Mouse (Mus musculus): Measurements from ENCODE around the gene Pomc. TPM values are rescaled to one million over a fixed set of nuclear protein-coding genes. Genes with fewer than 3 reads are reported as not detected.

Gene Pomc
- total RNA-seq (2021) (under 1 TPM; 0.36 to 0.50 TPM), polyA plus RNA-seq (2012; rRNA removed) (0.37 TPM in 1 of 2 replicates, not detected in the other)
- long read RNA-seq = 0 reads

GRCm38 (mm10) chr12:3954651-3955050 lies at the start of gene Pomc:
Gene Pomc, plus strand, starts transcription at chr12:3954951.
- no peak for TF ChIP-seq CTCF (IDR thresholded peaks at IDR 0.05)
- TF ChIP-seq EP300 (IDR thresholded peaks at IDR 0.05; ENCODE audit: insufficient read depth, low read depth, low read length) = no peak
- TF ChIP-seq POLR2A (IDR thresholded peaks at IDR 0.05; ENCODE audit: insufficient read depth, low read depth, low read length) = no peak
- intact Hi-C loops (cut with DNase I) = no loop called here
- peaks cover 2% of the 10 kb centered on the region for H3K4me1 ChIP-seq (ENCODE audit: control insufficient read depth, insufficient read depth, low read length)
- H3K9ac ChIP-seq (ENCODE audit: low read depth, low read length) = no peak within 1 kb of the TSS
- H3K79me2 ChIP-seq (replicated peaks; ENCODE audit: control insufficient read depth, insufficient read depth, low read length) = no peaks in the 10 kb centered on the region
- H3K27ac ChIP-seq = no peak within 1 kb of the TSS
- no peaks in the 10 kb centered on the region for H3K36me3 ChIP-seq (ENCODE audit: control insufficient read depth, insufficient read depth, low read length)
- DNase-seq = no peak
- no peak within 1 kb of the TSS for H3K4me3 ChIP-seq
- WGBS = 20% methylated on average over 22 of the region's 22 CpGs
- H3K27me3 ChIP-seq (ENCODE audit: control insufficient read depth, insufficient read depth, low read length) = peaks cover 2% of the 10 kb centered on the region; the same call in 1 of the 2 replicates

- Histone ChIP-seq H3K9ac (ENCODE audit: low read depth, low read length) (no peak overlapping the region), H3K79me2 (replicated peaks; ENCODE audit: control insufficient read depth, insufficient read depth, low read length) (no peaks in the 10 kb centered on the region), H3K4me3 (no peak overlapping the region), H3K4me1 (ENCODE audit: control insufficient read depth, insufficient read depth, low read length) (no peaks in the 10 kb centered on the region), H3K27me3 (ENCODE audit: control insufficient read depth, insufficient read depth, low read length) (no peaks in the 10 kb centered on the region), H3K27ac (no peak overlapping the region), H3K36me3 (ENCODE audit: control insufficient read depth, insufficient read depth, low read length) (no peaks in the 10 kb centered on the region)
- 90% methylated on average over 9 of the region's 9 CpGs for WGBS
- no peak for DNase-seq
- intact Hi-C loops (cut with DNase I) = no loop called here
- TF ChIP-seq CTCF (IDR thresholded peaks at IDR 0.05) (no peak), POLR2A (IDR thresholded peaks at IDR 0.05; ENCODE audit: insufficient read depth, low read depth, low read length) (no peak), EP300 (IDR thresholded peaks at IDR 0.05; ENCODE audit: insufficient read depth, low read depth, low read length) (no peak)
Observed at GRCm38 (mm10) chr12:3905436-3905835, 49.3 kb upstream of the Pomc start.

- intact Hi-C loops (cut with DNase I) = no loop called here
- Histone ChIP-seq H3K4me3 (no peak overlapping the region), H3K27me3 (ENCODE audit: control insufficient read depth, insufficient read depth, low read length) (no peaks in the 10 kb centered on the region), H3K79me2 (replicated peaks; ENCODE audit: control insufficient read depth, insufficient read depth, low read length) (no peaks in the 10 kb centered on the region), H3K4me1 (ENCODE audit: control insufficient read depth, insufficient read depth, low read length) (no peaks in the 10 kb centered on the region), H3K9ac (ENCODE audit: low read depth, low read length) (no peak overlapping the region), H3K36me3 (ENCODE audit: control insufficient read depth, insufficient read depth, low read length) (no peaks in the 10 kb centered on the region), H3K27ac (no peak overlapping the region)
- TF ChIP-seq CTCF (IDR thresholded peaks at IDR 0.05) (no peak), POLR2A (IDR thresholded peaks at IDR 0.05; ENCODE audit: insufficient read depth, low read depth, low read length) (no peak), EP300 (IDR thresholded peaks at IDR 0.05; ENCODE audit: insufficient read depth, low read depth, low read length) (no peak)
- no peak for DNase-seq
Observed at GRCm38 (mm10) chr12:3906308-3906707, 48.4 kb upstream of the Pomc start.

- Histone ChIP-seq H3K27me3 (ENCODE audit: control insufficient read depth, insufficient read depth, low read length) (no peaks in the 10 kb centered on the region), H3K36me3 (ENCODE audit: control insufficient read depth, insufficient read depth, low read length) (no peaks in the 10 kb centered on the region), H3K27ac (no peak overlapping the region), H3K4me1 (ENCODE audit: control insufficient read depth, insufficient read depth, low read length) (no peaks in the 10 kb centered on the region), H3K4me3 (no peak overlapping the region), H3K79me2 (replicated peaks; ENCODE audit: control insufficient read depth, insufficient read depth, low read length) (no peaks in the 10 kb centered on the region), H3K9ac (ENCODE audit: low read depth, low read length) (no peak overlapping the region)
- 87% methylated on average over 4 of the region's 4 CpGs for WGBS
- no peak for DNase-seq
- TF ChIP-seq CTCF (IDR thresholded peaks at IDR 0.05) = no peak
- intact Hi-C loops (cut with DNase I) = no loop called here
Observed at GRCm38 (mm10) chr12:3907008-3907407, 47.7 kb upstream of the Pomc start.

GRCm38 (mm10) chr12:3907418-3907817 lies 47.3 kb upstream of the Pomc start:
- TF ChIP-seq EP300 (IDR thresholded peaks at IDR 0.05; ENCODE audit: insufficient read depth, low read depth, low read length) = no peak
- TF ChIP-seq CTCF (IDR thresholded peaks at IDR 0.05) = no peak
- TF ChIP-seq POLR2A (IDR thresholded peaks at IDR 0.05; ENCODE audit: insufficient read depth, low read depth, low read length) = no peak
- H3K27ac ChIP-seq = no peak overlapping the region
- H3K4me1 ChIP-seq (ENCODE audit: control insufficient read depth, insufficient read depth, low read length) = no peaks in the 10 kb centered on the region
- no peaks in the 10 kb centered on the region for H3K27me3 ChIP-seq (ENCODE audit: control insufficient read depth, insufficient read depth, low read length)
- intact Hi-C loops (cut with DNase I) = no loop called here
- no peak overlapping the region for H3K4me3 ChIP-seq
- no peak overlapping the region for H3K9ac ChIP-seq (ENCODE audit: low read depth, low read length)
- H3K36me3 ChIP-seq (ENCODE audit: control insufficient read depth, insufficient read depth, low read length) = no peaks in the 10 kb centered on the region
- WGBS = 80% methylated on average over 13 of the region's 13 CpGs
- no peaks in the 10 kb centered on the region for H3K79me2 ChIP-seq (replicated peaks; ENCODE audit: control insufficient read depth, insufficient read depth, low read length)
- peak in 1 of 2 experiments; percentile 13 for DNase-seq

- intact Hi-C loops (cut with DNase I) = no loop called here
- H3K36me3 ChIP-seq (ENCODE audit: control insufficient read depth, insufficient read depth, low read length) = no peaks in the 10 kb centered on the region
- DNase-seq = peak; percentile 2 to 15
- H3K9ac ChIP-seq (ENCODE audit: low read depth, low read length) = no peak overlapping the region
- no peak overlapping the region for H3K4me3 ChIP-seq
- no peak overlapping the region for H3K27ac ChIP-seq
- H3K4me1 ChIP-seq (ENCODE audit: control insufficient read depth, insufficient read depth, low read length) = no peaks in the 10 kb centered on the region
- TF ChIP-seq POLR2A (IDR thresholded peaks at IDR 0.05; ENCODE audit: insufficient read depth, low read depth, low read length) (no peak), EP300 (IDR thresholded peaks at IDR 0.05; ENCODE audit: insufficient read depth, low read depth, low read length) (no peak), CTCF (IDR thresholded peaks at IDR 0.05) (no peak)
- 78% methylated on average over 10 of the region's 10 CpGs for WGBS
- no peaks in the 10 kb centered on the region for H3K79me2 ChIP-seq (replicated peaks; ENCODE audit: control insufficient read depth, insufficient read depth, low read length)
- H3K27me3 ChIP-seq (ENCODE audit: control insufficient read depth, insufficient read depth, low read length) = no peaks in the 10 kb centered on the region
Observed at GRCm38 (mm10) chr12:3910466-3911093, 44.2 kb upstream of the Pomc start.
